Mouse (Mus musculus): ENCODE measurements at regions not wholly inside any gene's neighbourhood (a gene's known extent, or its start where the extent isn't known, plus 50 kb on each side); places are given as distances from the start of the nearest gene placed in this dataset.

GRCm38 (mm10) chr12:50191733-50192612 lies 456.9 kb downstream of the Prkd1 start:
- Histone ChIP-seq H3K9me3 (no peaks in the 10 kb centered on the region), H3K36me3 (replicated peaks; ENCODE audit: low read length) (no peaks in the 10 kb centered on the region), H3K27me3 (replicated peaks) (no peaks in the 10 kb centered on the region), H3K4me3 (replicated peaks) (no peak overlapping the region), H3K4me1 (no peaks in the 10 kb centered on the region)
- TF ChIP-seq GATA1 (IDR thresholded peaks at IDR 0.05; ENCODE audit: borderline replicate concordance, low read length), result no peak
- no peak for TF ChIP-seq FLI1 (IDR thresholded peaks at IDR 0.05; ENCODE audit: low read length)

- no peaks in the 10 kb centered on the region for H3K27me3 ChIP-seq (replicated peaks)
- no peaks in the 10 kb centered on the region for H3K4me1 ChIP-seq
- H3K36me3 ChIP-seq (replicated peaks; ENCODE audit: low read length), result no peaks in the 10 kb centered on the region
- no peaks in the 10 kb centered on the region for H3K9me3 ChIP-seq
- TF ChIP-seq GATA1 (IDR thresholded peaks at IDR 0.05; ENCODE audit: borderline replicate concordance, low read length) (no peak), FLI1 (IDR thresholded peaks at IDR 0.05; ENCODE audit: low read length) (no peak)
- H3K4me3 ChIP-seq (replicated peaks), result no peak overlapping the region
Measured at GRCm38 (mm10) chr12:50193501-50193900, 455.4 kb downstream of the Prkd1 start.

- no peak overlapping the region for H3K4me3 ChIP-seq (replicated peaks)
- no peaks in the 10 kb centered on the region for H3K27me3 ChIP-seq (replicated peaks)
- H3K36me3 ChIP-seq (replicated peaks; ENCODE audit: low read length), result no peaks in the 10 kb centered on the region
- no peaks in the 10 kb centered on the region for H3K9me3 ChIP-seq
- no peak for TF ChIP-seq FLI1 (IDR thresholded peaks at IDR 0.05; ENCODE audit: low read length)
- TF ChIP-seq GATA1 (IDR thresholded peaks at IDR 0.05; ENCODE audit: borderline replicate concordance, low read length), result no peak
- no peaks in the 10 kb centered on the region for H3K4me1 ChIP-seq
Measured at GRCm38 (mm10) chr12:50194714-50195113, 454.2 kb downstream of the Prkd1 start.

- Histone ChIP-seq H3K27me3 (replicated peaks) (no peaks in the 10 kb centered on the region), H3K9me3 (no peaks in the 10 kb centered on the region), H3K36me3 (replicated peaks; ENCODE audit: low read length) (no peaks in the 10 kb centered on the region), H3K4me3 (replicated peaks) (no peak overlapping the region), H3K4me1 (no peaks in the 10 kb centered on the region)
- TF ChIP-seq FLI1 (IDR thresholded peaks at IDR 0.05; ENCODE audit: low read length) (no peak), GATA1 (IDR thresholded peaks at IDR 0.05; ENCODE audit: borderline replicate concordance, low read length) (no peak)
Measured at GRCm38 (mm10) chr12:50196339-50196738, 452.6 kb downstream of the Prkd1 start.

- H3K27me3 ChIP-seq (replicated peaks), result no peaks in the 10 kb centered on the region
- no peaks in the 10 kb centered on the region for H3K36me3 ChIP-seq (replicated peaks; ENCODE audit: low read length)
- H3K9me3 ChIP-seq, result no peaks in the 10 kb centered on the region
- H3K4me1 ChIP-seq, result no peaks in the 10 kb centered on the region
- TF ChIP-seq GATA1 (IDR thresholded peaks at IDR 0.05; ENCODE audit: borderline replicate concordance, low read length) (no peak), FLI1 (IDR thresholded peaks at IDR 0.05; ENCODE audit: low read length) (no peak)
- H3K4me3 ChIP-seq (replicated peaks), result no peak overlapping the region
Measured at GRCm38 (mm10) chr12:50241139-50241538, 407.8 kb downstream of the Prkd1 start.

GRCm38 (mm10) chr12:50258901-50259300 lies 390.0 kb downstream of the Prkd1 start:
- no peaks in the 10 kb centered on the region for H3K27me3 ChIP-seq (replicated peaks)
- TF ChIP-seq FLI1 (IDR thresholded peaks at IDR 0.05; ENCODE audit: low read length) (no peak), GATA1 (IDR thresholded peaks at IDR 0.05; ENCODE audit: borderline replicate concordance, low read length) (no peak)
- no peaks in the 10 kb centered on the region for H3K4me1 ChIP-seq
- peaks cover 7% of the 10 kb centered on the region for H3K9me3 ChIP-seq
- no peak overlapping the region for H3K4me3 ChIP-seq (replicated peaks)
- H3K36me3 ChIP-seq (replicated peaks; ENCODE audit: low read length), result no peaks in the 10 kb centered on the region

GRCm38 (mm10) chr12:50261072-50261471 lies 387.8 kb downstream of the Prkd1 start:
- peaks cover 7% of the 10 kb centered on the region for H3K9me3 ChIP-seq

GRCm38 (mm10) chr12:50273239-50273880 lies 375.5 kb downstream of the Prkd1 start:
- H3K36me3 ChIP-seq (replicated peaks; ENCODE audit: low read length), result no peaks in the 10 kb centered on the region
- no peaks in the 10 kb centered on the region for H3K27me3 ChIP-seq (replicated peaks)
- TF ChIP-seq GATA1 (IDR thresholded peaks at IDR 0.05; ENCODE audit: borderline replicate concordance, low read length), result no peak
- no peaks in the 10 kb centered on the region for H3K9me3 ChIP-seq
- no peaks in the 10 kb centered on the region for H3K4me1 ChIP-seq
- H3K4me3 ChIP-seq (replicated peaks), result no peak overlapping the region

More at GRCm38 (mm10) chr12:50261072-50261471, 387.8 kb downstream of the Prkd1 start:
- no peaks in the 10 kb centered on the region for H3K36me3 ChIP-seq (replicated peaks; ENCODE audit: low read length)
- H3K4me3 ChIP-seq (replicated peaks), result no peak overlapping the region
- H3K27me3 ChIP-seq (replicated peaks), result no peaks in the 10 kb centered on the region
- H3K4me1 ChIP-seq, result no peaks in the 10 kb centered on the region
- TF ChIP-seq FLI1 (IDR thresholded peaks at IDR 0.05; ENCODE audit: low read length) (no peak), GATA1 (IDR thresholded peaks at IDR 0.05; ENCODE audit: borderline replicate concordance, low read length) (no peak)

- Histone ChIP-seq H3K36me3 (replicated peaks; ENCODE audit: low read length) (no peaks in the 10 kb centered on the region), H3K9me3 (no peaks in the 10 kb centered on the region), H3K4me3 (replicated peaks) (no peak overlapping the region), H3K27me3 (replicated peaks) (no peaks in the 10 kb centered on the region), H3K4me1 (no peaks in the 10 kb centered on the region)
- TF ChIP-seq GATA1 (IDR thresholded peaks at IDR 0.05; ENCODE audit: borderline replicate concordance, low read length) (no peak), FLI1 (IDR thresholded peaks at IDR 0.05; ENCODE audit: low read length) (no peak)
Measured at GRCm38 (mm10) chr12:50281615-50282014, 367.3 kb downstream of the Prkd1 start.
